Mouse (Mus musculus): ENCODE results near the gene Oas1h. TPM values are rescaled to one million over a fixed set of nuclear protein-coding genes. Genes with fewer than 3 reads are reported as not detected.
"Not testable (repeated sequence)": the region's sequence is repeated elsewhere in the genome, so short reads cannot be mapped to it uniquely, and the experiment has no call there.

The Oas1h gene
- polyA plus RNA-seq, 1 experiment from 2014 or later = not detected

DNA sequence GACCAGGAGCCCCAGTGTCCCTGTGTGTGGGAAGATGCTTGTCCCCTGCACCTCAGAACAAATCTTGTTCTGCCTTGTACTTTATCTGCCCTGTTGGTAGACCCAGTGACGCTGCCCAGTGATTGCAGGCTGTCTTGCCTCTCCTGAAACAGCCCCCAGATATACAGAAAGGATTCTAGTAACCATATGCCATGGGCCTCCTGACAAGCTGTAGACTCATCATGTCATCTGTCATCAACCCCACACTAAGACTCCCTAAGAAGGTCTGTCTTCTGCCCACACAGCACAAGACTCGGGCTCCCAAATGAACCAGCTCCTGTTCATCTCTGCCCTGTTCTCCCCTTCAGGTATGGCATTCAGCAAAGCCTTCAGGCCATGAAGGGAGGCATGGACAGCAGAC is 2.0 kb upstream of the Oas1h start:
- Histone ChIP-seq H3K4me2 (no peak overlapping the region), H3K4me3 (no peak overlapping the region), H3K9ac (no peak overlapping the region), H3K4me1 (no peaks in the 10 kb centered on the region), H3K36me3 (ENCODE audit: poor library complexity, severe bottlenecking) (no peaks in the 10 kb centered on the region), H3K27ac (no peak overlapping the region), H3K9me3 (replicated peaks) (peaks cover 6% of the 10 kb centered on the region), H3K27me3 (no peaks in the 10 kb centered on the region)
- WGBS = 85% methylated on average over 2 of the region's 2 CpGs
- no peak for ATAC-seq

DNA sequence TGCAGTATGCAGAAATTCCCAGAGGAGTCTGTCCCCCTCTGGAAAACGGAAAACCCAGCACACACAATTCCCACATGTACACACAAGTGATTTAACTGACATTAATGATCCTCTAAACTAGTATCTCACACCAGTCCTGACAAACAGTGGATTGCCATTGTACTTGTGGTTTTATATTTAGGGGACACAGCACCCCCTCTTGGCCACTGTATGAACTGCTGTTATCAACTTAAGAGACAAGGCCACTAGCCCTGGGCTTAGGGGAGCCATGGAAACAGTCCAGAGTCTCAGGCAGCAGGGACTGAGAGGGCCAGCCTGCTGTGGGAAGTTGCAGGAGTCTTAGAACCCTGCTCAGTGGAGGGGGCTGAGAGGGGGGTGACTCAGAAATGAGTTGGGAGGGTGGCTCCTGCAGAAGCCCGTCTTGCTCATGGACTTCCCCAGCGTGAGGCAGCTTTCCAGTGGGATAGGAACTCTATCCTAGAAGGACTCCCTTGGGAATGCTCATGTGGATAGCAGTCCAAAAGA is 4.2 kb downstream of the Oas1h start:
- Histone ChIP-seq H3K27ac (no peak overlapping the region), H3K9ac (no peak overlapping the region), H3K9me3 (replicated peaks) (0 out of 2 replicates have a peak, but pooled peaks cover 5% of the 10 kb centered on the region), H3K36me3 (ENCODE audit: poor library complexity, severe bottlenecking) (no peaks in the 10 kb centered on the region), H3K4me3 (no peak overlapping the region), H3K27me3 (no peaks in the 10 kb centered on the region), H3K4me2 (no peak overlapping the region), H3K4me1 (no peaks in the 10 kb centered on the region)
- ATAC-seq = no peak
- 63% methylated on average over 3 of the region's 3 CpGs for WGBS

DNA sequence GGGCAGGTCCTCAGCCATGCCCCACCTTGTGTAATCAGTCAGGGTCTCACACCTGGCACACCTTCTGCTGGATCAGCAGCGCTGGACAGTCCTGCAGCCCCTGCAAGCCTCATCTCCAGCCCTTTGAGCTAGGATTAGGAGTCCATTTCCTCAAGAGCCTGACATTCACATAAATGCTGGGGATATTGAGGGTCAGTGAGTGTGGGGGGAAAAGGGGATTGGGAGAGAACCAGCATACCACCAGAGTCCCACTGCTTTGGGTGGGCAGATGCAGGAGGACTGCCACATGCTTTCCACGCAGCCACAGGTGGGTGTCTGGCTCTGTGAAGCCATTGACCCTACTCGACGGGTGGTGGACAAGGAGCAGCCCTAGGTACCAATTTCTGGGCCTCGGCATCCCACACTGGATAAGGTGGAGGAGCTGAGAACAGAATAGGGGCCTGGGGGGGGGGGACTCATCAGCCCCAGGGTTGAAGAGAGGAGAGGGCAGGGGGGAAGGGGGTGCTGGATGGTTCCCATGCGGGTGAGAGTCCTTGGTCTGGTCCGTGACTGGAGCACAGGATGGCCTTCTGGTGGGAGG is 8.3 kb downstream of the Oas1h start:
- Histone ChIP-seq H3K4me2 (no peak overlapping the region), H3K9ac (no peak overlapping the region), H3K27ac (no peak overlapping the region), H3K9me3 (replicated peaks) (0 out of 2 replicates have a peak, but pooled peaks cover 5% of the 10 kb centered on the region), H3K36me3 (ENCODE audit: poor library complexity, severe bottlenecking) (no peaks in the 10 kb centered on the region), H3K4me1 (no peaks in the 10 kb centered on the region), H3K27me3 (no peaks in the 10 kb centered on the region), H3K4me3 (no peak overlapping the region)
- ATAC-seq = no peak
- WGBS = 87% methylated on average over 7 of the region's 7 CpGs

DNA sequence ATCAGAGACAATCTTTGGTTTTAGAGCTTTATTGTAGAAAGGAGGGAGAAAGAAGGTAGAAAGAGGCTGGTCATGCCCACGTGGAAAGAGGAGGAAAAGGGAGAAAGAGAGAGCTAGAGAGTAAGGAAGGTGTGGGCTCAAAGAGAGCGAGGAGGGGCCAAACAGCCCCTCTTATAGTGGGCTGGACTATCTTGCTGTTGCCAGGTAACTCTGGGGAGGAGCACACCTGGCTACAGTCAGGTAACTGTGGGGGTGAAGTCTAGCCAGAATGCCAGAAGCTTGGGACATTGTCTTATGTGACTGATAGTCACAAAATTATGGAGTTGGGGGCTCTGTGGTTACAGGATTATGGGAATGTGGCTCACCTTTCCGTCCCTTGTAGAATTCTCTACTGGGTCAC is 8.9 kb downstream of the Oas1h start:
- Histone ChIP-seq H3K9ac (no peak overlapping the region), H3K27ac (no peak overlapping the region), H3K4me1 (no peaks in the 10 kb centered on the region), H3K36me3 (ENCODE audit: poor library complexity, severe bottlenecking) (no peaks in the 10 kb centered on the region), H3K9me3 (replicated peaks) (0 out of 2 replicates have a peak, but pooled peaks cover 5% of the 10 kb centered on the region), H3K27me3 (no peaks in the 10 kb centered on the region), H3K4me3 (no peak overlapping the region), H3K4me2 (no peak overlapping the region)
- 59% methylated on average over 3 of the region's 3 CpGs for WGBS
- no peak for ATAC-seq

DNA sequence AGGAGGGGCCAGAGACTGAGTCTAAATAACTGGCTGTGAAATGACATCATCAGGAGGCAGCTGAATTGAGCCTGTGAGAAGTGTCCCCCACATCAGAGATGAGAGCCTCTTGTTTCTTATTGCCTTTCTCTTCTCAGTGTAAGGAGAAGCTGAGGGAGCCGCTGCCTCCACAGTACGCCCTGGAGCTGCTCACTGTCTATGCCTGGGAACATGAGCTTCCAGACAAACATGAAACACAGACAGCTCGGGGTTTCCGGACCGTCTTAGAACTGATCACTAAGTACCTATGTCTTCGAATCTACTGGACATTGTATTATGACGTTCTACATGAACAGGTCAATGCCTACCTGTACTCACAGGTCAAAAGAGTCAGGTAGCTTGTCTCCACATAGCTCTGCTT is 9.6 kb downstream of the Oas1h start:
- H3K4me1 ChIP-seq = no peaks in the 10 kb centered on the region
- 0 out of 2 replicates have a peak, but pooled peaks cover 5% of the 10 kb centered on the region for H3K9me3 ChIP-seq (replicated peaks)
- no peaks in the 10 kb centered on the region for H3K36me3 ChIP-seq (ENCODE audit: poor library complexity, severe bottlenecking)
- no peak overlapping the region for H3K4me3 ChIP-seq
- no peak for ATAC-seq
- no peaks in the 10 kb centered on the region for H3K27me3 ChIP-seq
- H3K27ac ChIP-seq = no peak overlapping the region
- no peak overlapping the region for H3K9ac ChIP-seq
- WGBS = 75% methylated on average over 7 of the region's 7 CpGs
- no peak overlapping the region for H3K4me2 ChIP-seq

DNA sequence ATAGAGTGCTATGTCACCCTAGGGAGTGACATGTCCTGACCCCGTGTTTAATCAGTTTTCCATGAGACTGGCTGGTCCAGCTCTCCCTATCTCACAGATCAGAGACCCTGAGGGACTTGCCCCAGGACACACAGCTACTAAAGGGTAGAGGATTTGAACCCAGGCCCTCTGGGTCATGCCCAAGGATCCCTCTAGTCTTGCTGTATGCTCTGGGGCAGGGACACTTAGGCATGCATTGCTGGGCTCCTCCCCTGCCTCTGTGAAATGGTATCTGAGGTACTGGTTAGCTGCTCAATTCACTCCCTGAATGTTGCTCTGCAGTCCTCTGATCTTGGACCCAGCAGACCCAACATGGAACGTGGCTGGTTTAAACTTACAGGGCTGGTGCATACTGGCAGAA is 10.2 kb downstream of the Oas1h start:
- Histone ChIP-seq H3K4me2 (no peak overlapping the region), H3K27ac (no peak overlapping the region), H3K9ac (no peak overlapping the region), H3K27me3 (no peaks in the 10 kb centered on the region), H3K36me3 (ENCODE audit: poor library complexity, severe bottlenecking) (no peaks in the 10 kb centered on the region), H3K4me1 (no peaks in the 10 kb centered on the region), H3K9me3 (replicated peaks) (0 out of 2 replicates have a peak, but pooled peaks cover 5% of the 10 kb centered on the region), H3K4me3 (no peak overlapping the region)
- ATAC-seq = no peak
- 66% methylated on average over 2 of the region's 2 CpGs for WGBS

DNA sequence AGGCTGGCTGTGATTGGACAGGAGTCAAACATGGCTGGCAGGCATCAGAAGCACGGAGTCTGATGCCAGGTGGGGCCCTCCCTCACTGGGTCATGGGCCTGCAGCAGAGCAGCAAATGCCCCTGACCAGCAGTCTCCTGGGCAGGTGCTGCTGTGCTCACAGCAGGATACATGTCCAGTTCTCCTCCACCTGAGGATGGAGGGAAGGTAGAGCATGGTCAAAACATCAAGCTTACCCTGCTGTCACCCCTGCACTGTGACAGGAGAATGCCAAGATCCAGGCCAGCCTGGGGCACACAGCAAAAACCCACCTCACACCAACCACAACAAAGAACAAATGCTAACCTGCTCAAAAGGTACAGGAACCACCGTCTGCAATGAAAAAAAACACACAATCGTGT is 15.6 kb downstream of the Oas1h start:
- H3K27ac ChIP-seq; H3K4me2 ChIP-seq; H3K9me3 ChIP-seq (replicated peaks); H3K9ac ChIP-seq; H3K36me3 ChIP-seq (ENCODE audit: poor library complexity, severe bottlenecking); H3K4me3 ChIP-seq; H3K27me3 ChIP-seq; H3K4me1 ChIP-seq; ATAC-seq: not testable (repeated sequence)
- WGBS = 81% methylated on average over 2 of the region's 3 CpGs

DNA sequence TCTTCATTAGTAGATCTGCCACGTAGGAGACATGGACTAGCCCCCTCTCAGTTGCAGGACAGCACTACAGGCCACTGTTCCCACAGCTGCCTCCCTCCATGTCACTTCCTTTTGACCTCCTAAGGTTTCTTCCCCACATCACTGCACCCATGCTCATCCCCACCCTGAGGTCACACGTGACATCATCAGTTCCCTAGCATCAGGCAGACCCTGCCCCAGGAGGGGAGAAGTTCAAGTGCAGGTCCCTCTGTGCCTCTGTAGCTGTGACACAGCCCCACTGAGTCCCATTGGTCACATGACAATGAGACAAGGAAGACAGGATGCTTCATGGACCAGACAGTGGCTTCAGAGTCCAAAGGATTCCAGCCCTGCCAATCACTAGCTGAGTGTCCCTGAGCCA is 16.2 kb downstream of the Oas1h start:
- not testable (repeated sequence) for H3K4me2 ChIP-seq; H3K36me3 ChIP-seq (ENCODE audit: poor library complexity, severe bottlenecking); H3K9ac ChIP-seq; ATAC-seq; H3K9me3 ChIP-seq (replicated peaks); H3K27ac ChIP-seq; H3K27me3 ChIP-seq; H3K4me1 ChIP-seq; H3K4me3 ChIP-seq
- WGBS = 69% methylated on average over 2 of the region's 2 CpGs

DNA sequence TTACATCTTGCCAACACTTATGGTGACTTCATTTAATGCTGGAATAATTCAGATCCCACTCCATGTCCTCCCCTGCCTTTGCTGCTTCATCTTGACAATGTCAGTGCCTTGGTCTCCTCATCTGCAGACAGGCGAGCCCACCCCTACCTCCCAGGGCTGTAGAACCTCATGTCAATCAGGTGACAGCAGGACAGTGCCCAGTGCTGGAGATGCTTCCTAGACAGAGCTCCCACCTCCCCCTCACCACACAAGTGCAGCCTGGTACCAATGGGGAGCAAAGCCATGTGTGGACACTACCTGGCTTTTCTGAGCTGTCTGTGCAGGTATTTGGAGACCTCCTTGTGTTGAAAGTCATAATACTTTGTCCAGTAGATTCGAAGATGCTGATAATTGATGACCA is 17.6 kb downstream of the Oas1h start:
- not testable (repeated sequence) for H3K9ac ChIP-seq; H3K36me3 ChIP-seq (ENCODE audit: poor library complexity, severe bottlenecking); H3K4me1 ChIP-seq; ATAC-seq; H3K27ac ChIP-seq; H3K27me3 ChIP-seq; H3K4me3 ChIP-seq; H3K9me3 ChIP-seq (replicated peaks); H3K4me2 ChIP-seq
- WGBS = 72% methylated on average over 2 of the region's 2 CpGs

DNA sequence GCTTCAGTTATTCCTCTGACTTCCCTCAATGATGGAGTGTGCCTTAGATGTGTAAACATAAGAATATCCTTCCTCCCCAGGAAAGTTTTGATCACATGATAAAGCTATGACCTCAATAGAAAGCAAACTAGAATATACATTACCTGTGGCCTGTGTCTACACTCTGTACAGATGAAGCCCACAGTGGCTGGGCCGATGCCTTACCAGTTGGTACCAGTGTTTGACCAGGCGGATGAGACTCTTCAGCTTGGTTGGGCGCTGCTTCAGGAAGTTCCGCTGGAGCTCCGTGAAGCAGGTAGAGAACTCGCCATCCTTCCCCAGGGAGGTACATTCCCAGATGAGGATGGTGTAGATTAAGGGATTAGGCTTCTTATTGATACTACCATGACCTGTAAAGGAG is 20.5 kb downstream of the Oas1h start:
- not testable (repeated sequence) for H3K9me3 ChIP-seq (replicated peaks); H3K27me3 ChIP-seq; H3K4me2 ChIP-seq; H3K27ac ChIP-seq; H3K36me3 ChIP-seq (ENCODE audit: poor library complexity, severe bottlenecking); H3K4me1 ChIP-seq; H3K9ac ChIP-seq; ATAC-seq; H3K4me3 ChIP-seq
- WGBS = 91% methylated on average over 6 of the region's 6 CpGs

DNA sequence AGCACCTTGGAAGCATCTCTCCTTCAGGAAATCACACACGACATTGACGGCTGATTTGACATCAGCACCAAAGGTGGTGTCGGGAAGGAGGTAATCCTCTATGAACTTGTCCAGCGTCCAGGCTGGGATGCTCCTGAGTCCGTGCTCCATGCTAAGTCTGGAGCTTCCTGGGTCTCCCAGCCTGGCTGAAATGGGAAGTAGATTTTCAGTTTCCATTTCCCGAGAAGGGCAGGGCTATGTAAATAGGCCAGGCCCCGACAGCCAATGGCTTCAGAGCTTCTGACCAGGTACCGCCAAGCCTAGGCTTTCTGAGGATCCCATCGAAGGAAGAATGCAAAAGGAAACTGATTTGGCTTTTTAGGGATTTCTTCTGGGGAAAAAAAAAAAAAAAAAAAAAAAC is 26.2 kb downstream of the Oas1h start, which contains the start of gene Oas1g:
Oas1g (minus strand) TSS at position 201 of the 400 bp plus-strand sequence.
- H3K27me3 ChIP-seq; H3K36me3 ChIP-seq (ENCODE audit: poor library complexity, severe bottlenecking); H3K4me2 ChIP-seq; ATAC-seq; H3K4me1 ChIP-seq; H3K4me3 ChIP-seq; H3K9me3 ChIP-seq (replicated peaks); H3K9ac ChIP-seq; H3K27ac ChIP-seq: not testable (repeated sequence)
- 27% methylated on average over 6 of the region's 9 CpGs for WGBS

DNA sequence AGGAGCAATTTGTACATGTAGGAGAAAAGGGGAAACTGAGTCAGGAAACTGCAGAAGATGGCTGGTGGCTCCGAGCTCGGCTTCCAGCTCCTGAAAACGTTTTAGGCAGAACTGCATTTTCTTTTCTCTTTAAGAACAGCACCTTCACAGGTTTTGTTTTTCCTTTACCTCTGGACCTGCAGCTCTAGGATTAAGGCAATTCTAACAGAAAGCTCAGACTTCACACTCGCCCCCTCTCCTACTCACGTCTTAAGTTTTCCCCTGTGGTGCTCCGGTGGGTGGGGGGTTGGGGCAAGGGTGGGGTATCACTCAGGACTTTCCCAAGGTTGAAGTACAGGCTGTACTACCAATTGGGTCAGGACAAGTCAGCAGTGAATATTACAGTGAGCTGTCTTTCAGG is 26.6 kb downstream of the Oas1h start:
- H3K27me3 ChIP-seq = no peaks in the 10 kb centered on the region
- no peak overlapping the region for H3K4me3 ChIP-seq
- no peaks in the 10 kb centered on the region for H3K4me1 ChIP-seq
- no peak overlapping the region for H3K27ac ChIP-seq
- 54% methylated on average over 6 of the region's 6 CpGs for WGBS
- no peak for ATAC-seq
- H3K4me2 ChIP-seq = no peak overlapping the region
- no peaks in the 10 kb centered on the region for H3K36me3 ChIP-seq (ENCODE audit: poor library complexity, severe bottlenecking)
- H3K9me3 ChIP-seq (replicated peaks) = no peaks in the 10 kb centered on the region
- no peak overlapping the region for H3K9ac ChIP-seq

DNA sequence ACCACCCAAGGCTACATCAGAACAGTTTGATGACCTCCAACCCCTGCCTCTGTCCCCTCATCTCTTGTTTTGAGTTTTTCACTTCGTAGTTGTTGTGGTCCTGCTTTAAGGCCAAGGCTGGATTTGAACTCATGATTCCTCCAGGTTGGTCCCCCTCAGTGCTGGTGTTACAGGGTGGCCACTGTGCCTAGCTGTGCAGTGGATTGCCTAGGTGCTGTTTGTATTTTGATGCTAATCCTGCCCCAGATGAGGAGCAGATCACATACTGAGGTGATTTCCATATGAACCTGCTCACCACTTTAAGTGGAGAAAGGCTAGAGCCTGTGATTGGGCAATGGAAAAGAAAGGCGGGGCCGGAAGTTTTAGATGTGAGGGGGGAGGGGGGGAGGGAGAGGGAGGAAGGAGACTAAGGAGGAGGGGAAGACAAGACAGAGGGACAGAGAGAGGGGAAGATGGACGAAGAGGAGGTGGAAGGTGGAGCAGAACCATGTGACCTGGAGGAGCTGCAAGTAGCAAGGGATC is 27.1 kb downstream of the Oas1h start:
- H3K9ac ChIP-seq; H3K4me1 ChIP-seq; H3K27me3 ChIP-seq; ATAC-seq; H3K36me3 ChIP-seq (ENCODE audit: poor library complexity, severe bottlenecking); H3K27ac ChIP-seq; H3K4me2 ChIP-seq; H3K4me3 ChIP-seq; H3K9me3 ChIP-seq (replicated peaks): not testable (repeated sequence)
- 50% methylated on average over 4 of the region's 4 CpGs for WGBS
